Mouse (Mus musculus) liver, adult 2 months (tissue): ENCODE measurements around the gene Cyp3a44.
"Not testable (repeated sequence)": the region's sequence is repeated elsewhere in the genome, so short reads cannot be mapped to it uniquely, and the experiment has no call there.

Experiments
- CTCF ChIP-seq: fragments of 200-500 bp; IDR thresholded peaks from 2 replicates; pipeline ENCODE4 v1.5.1; 2011; ENCODE audit warnings: low read depth, low read length, control low read depth
- POLR2A ChIP-seq: fragments of 200-500 bp; IDR thresholded peaks from 2 replicates; pipeline ENCODE4 v1.6.1; 2011; ENCODE audit warnings: low read length, control low read depth; ENCODE audit not compliant: insufficient read depth; ENCODE audit errors: extremely low read depth

DNA sequence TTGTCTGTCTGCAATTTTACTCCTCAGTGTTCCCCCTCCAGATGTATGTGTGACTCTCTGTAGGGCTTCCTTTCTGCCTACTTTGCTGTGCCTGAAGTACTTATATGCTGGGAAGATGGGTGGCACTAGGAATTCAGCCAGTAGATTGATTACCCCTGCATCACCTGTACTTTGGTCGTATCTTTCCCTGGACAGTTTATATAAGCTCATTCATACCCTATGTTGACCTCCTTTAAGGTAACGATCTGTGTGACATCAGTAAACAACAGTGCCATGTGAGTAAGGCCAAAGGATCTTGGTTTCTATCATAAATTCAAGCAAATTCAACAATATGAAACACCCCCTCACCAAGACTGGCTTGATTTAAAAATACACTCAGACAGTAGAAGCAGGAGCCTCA lies at the start of gene Cyp3a44:
- not testable (repeated sequence) for TF ChIP-seq CTCF, POLR2A
